Mouse (Mus musculus): ENCODE measurements at regions not wholly inside any gene's neighbourhood (a gene's known extent, or its start where the extent isn't known, plus 50 kb on each side); places are given as distances from the start of the nearest gene placed in this dataset.

GRCm38 (mm10) chrX:104951587-104951986 is 94.5 kb upstream of the Magee2 start:
- TF ChIP-seq CTCF (IDR thresholded peaks at IDR 0.05; ENCODE audit: low read depth): no peak
- TF ChIP-seq EP300 (IDR thresholded peaks at IDR 0.05; ENCODE audit: low read depth): no peak
